Mouse (Mus musculus): ENCODE results near the gene Dnajb14. TPM values are rescaled to one million over a fixed set of nuclear protein-coding genes. Genes with fewer than 3 reads are reported as not detected.

Gene Dnajb14
- polyA plus RNA-seq, 1 experiment from 2014 or later: 9.3 TPM

DNA sequence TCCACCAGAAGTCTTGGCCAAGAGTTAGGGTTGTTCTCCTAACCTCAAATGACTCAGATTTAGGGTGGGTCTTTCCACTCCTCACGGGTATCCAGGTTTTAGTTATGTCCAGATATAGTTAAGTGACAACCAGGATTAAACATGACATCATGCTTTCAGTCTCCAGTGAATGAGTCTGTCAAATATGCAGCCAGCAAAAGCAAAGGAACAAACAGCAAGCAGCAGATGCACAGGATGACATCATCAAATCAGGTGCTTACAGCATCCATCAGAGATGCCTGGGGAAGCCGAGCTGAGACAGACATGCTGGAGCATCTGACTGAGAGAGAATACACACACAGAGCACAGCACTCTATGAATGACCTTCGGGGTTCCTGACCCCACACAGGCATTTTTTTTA lies 12.1 kb upstream of the Dnajb14 start:
- no peak overlapping the region for H3K4me2 ChIP-seq (replicated peaks; ENCODE audit: low read depth, low read length)
- no peak for ATAC-seq (ENCODE audit: insufficient number of reproducible peaks, insufficient read depth, low FRiP score, low read depth)
- H3K4me3 ChIP-seq (ENCODE audit: low read depth, low read length): no peak overlapping the region
- H3K27ac ChIP-seq (ENCODE audit: low read length): no peak overlapping the region
- H3K9me3 ChIP-seq (ENCODE audit: control insufficient read depth, low read depth, low read length): no peaks in the 10 kb centered on the region
- no peaks in the 10 kb centered on the region for H3K36me3 ChIP-seq (ENCODE audit: control insufficient read depth, insufficient read depth, low read length)
- WGBS: 58% methylated on average over 3 of the region's 3 CpGs
- no peaks in the 10 kb centered on the region for H3K27me3 ChIP-seq (ENCODE audit: control insufficient read depth, insufficient read depth, low read length)
- H3K4me1 ChIP-seq (ENCODE audit: control insufficient read depth, insufficient read depth, low read length): no peaks in the 10 kb centered on the region
- H3K9ac ChIP-seq (replicated peaks; ENCODE audit: low read depth, low read length): no peak overlapping the region

DNA sequence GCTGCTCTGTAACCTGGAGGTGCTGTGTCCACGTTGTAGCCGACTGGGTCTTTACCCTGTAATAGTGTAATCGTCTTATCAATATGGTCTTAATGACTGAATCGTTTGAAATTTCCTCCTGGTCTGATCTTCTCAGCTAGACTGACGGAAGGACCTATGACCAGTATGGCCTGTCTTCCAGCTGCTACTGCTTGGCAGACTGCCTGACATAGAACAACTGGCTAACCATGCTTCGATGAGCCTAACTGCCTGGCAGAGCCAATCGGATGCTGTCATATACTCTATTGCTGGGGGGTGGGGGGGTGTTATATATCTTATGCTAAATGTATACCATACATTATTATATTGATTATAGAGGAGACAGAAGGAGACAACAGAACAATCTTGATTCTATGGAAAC lies 11.4 kb upstream of the Dnajb14 start:
- Histone ChIP-seq H3K4me2 (replicated peaks; ENCODE audit: low read depth, low read length) (no peak overlapping the region), H3K4me1 (ENCODE audit: control insufficient read depth, insufficient read depth, low read length) (no peaks in the 10 kb centered on the region), H3K27ac (ENCODE audit: low read length) (no peak overlapping the region), H3K27me3 (ENCODE audit: control insufficient read depth, insufficient read depth, low read length) (no peaks in the 10 kb centered on the region), H3K36me3 (ENCODE audit: control insufficient read depth, insufficient read depth, low read length) (no peaks in the 10 kb centered on the region), H3K9ac (replicated peaks; ENCODE audit: low read depth, low read length) (no peak overlapping the region), H3K4me3 (ENCODE audit: low read depth, low read length) (no peak overlapping the region), H3K9me3 (ENCODE audit: control insufficient read depth, low read depth, low read length) (no peaks in the 10 kb centered on the region)
- WGBS: 56% methylated on average over 7 of the region's 7 CpGs
- no peak for ATAC-seq (ENCODE audit: insufficient number of reproducible peaks, insufficient read depth, low FRiP score, low read depth)

DNA sequence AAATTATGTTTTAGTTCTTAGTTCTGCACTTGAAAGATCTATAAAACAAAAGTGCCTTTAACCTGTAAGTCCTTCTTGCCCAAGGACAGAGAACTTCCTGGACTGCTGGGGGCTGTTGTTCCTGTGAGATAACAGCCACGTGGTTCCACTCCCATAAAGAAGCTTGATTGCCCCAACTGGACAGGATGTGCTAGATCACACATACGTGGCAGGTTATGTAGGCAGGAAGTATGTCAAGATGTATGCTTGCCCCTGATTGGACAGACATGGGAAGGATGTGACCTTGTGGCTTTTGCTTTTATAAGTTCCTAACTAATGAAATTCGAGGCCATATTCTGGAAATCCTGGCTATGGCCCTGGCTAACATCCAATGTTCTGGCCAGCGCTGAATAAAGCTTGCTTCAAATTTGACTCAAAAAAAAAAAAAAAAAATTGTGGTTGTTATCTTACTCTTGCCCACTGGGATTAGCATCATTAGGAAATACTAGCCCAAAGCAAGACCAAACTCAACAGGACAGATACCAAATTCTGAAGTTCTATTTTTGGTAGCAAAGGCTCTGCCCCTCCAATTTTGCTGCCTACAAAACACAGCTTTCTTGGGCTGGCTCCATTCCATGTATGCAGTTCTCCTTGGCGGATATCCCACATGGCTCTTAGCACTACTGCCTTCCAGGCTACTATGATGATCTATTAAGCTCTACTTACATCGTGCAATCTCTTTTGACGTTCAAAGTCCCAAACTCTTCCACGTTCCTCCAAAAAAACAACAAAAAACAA lies 6.9 kb upstream of the Dnajb14 start:
- no peaks in the 10 kb centered on the region for H3K4me1 ChIP-seq (ENCODE audit: control insufficient read depth, insufficient read depth, low read length)
- H3K9ac ChIP-seq (replicated peaks; ENCODE audit: low read depth, low read length): no peak overlapping the region
- H3K36me3 ChIP-seq (ENCODE audit: control insufficient read depth, insufficient read depth, low read length): no peaks in the 10 kb centered on the region
- no peak overlapping the region for H3K27ac ChIP-seq (ENCODE audit: low read length)
- H3K27me3 ChIP-seq (ENCODE audit: control insufficient read depth, insufficient read depth, low read length): no peaks in the 10 kb centered on the region
- H3K4me2 ChIP-seq (replicated peaks; ENCODE audit: low read depth, low read length): no peak overlapping the region
- 55% methylated on average over 8 of the region's 8 CpGs for WGBS
- ATAC-seq (ENCODE audit: insufficient number of reproducible peaks, insufficient read depth, low FRiP score, low read depth): no peak
- no peaks in the 10 kb centered on the region for H3K9me3 ChIP-seq (ENCODE audit: control insufficient read depth, low read depth, low read length)
- H3K4me3 ChIP-seq (ENCODE audit: low read depth, low read length): no peak overlapping the region

DNA sequence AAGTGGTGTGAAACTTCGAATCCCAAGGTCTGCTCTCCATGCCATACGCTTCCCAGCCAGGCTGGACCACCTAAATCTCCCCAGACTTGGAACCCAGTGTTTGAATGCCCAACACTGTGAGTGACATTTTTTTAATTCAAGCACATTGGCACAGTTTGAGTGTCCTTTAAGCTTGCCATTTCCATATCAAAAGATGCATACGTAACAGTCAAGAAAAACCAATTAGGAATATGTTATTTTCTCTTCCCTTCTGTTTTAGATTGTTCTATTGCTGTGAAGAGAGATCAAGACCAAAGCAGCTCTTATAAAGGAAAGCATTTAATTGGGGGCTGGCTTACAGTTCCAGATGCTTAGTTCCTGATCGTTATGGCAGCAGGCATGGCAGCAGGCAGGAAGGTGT lies 6.0 kb upstream of the Dnajb14 start:
- H3K4me2 ChIP-seq (replicated peaks; ENCODE audit: low read depth, low read length): no peak overlapping the region
- no peak for ATAC-seq (ENCODE audit: insufficient number of reproducible peaks, insufficient read depth, low FRiP score, low read depth)
- no peaks in the 10 kb centered on the region for H3K27me3 ChIP-seq (ENCODE audit: control insufficient read depth, insufficient read depth, low read length)
- 90% methylated on average over 4 of the region's 4 CpGs for WGBS
- no peaks in the 10 kb centered on the region for H3K9me3 ChIP-seq (ENCODE audit: control insufficient read depth, low read depth, low read length)
- no peak overlapping the region for H3K9ac ChIP-seq (replicated peaks; ENCODE audit: low read depth, low read length)
- no peaks in the 10 kb centered on the region for H3K36me3 ChIP-seq (ENCODE audit: control insufficient read depth, insufficient read depth, low read length)
- no peak overlapping the region for H3K27ac ChIP-seq (ENCODE audit: low read length)
- H3K4me3 ChIP-seq (ENCODE audit: low read depth, low read length): no peak overlapping the region
- no peaks in the 10 kb centered on the region for H3K4me1 ChIP-seq (ENCODE audit: control insufficient read depth, insufficient read depth, low read length)

DNA sequence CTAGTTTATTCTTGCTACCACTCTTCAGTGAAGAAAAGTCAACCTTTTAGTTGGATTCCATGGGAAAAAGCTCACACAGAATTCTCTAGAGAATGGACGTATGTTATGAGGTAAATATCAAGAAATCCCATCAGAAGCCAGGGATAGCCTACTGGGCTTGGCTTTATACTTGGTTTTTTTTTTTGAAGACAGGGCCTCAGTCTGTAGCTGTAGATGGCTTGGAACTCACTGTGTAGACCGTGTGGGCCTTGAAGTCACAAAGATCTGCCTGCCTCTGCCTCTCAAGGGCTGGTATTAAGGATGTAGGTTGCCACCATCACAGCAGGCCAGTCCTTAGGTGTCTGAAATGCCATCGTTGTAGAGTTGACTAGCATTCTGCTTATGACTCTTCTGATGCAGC lies 4.9 kb upstream of the Dnajb14 start:
- ATAC-seq (ENCODE audit: insufficient number of reproducible peaks, insufficient read depth, low FRiP score, low read depth): no peak
- Histone ChIP-seq H3K4me1 (ENCODE audit: control insufficient read depth, insufficient read depth, low read length) (peaks cover 5% of the 10 kb centered on the region; the same call in 1 of the 2 replicates), H3K9me3 (ENCODE audit: control insufficient read depth, low read depth, low read length) (no peaks in the 10 kb centered on the region), H3K4me3 (ENCODE audit: low read depth, low read length) (no peak overlapping the region), H3K36me3 (ENCODE audit: control insufficient read depth, insufficient read depth, low read length) (no peaks in the 10 kb centered on the region), H3K27ac (ENCODE audit: low read length) (no peak overlapping the region), H3K27me3 (ENCODE audit: control insufficient read depth, insufficient read depth, low read length) (no peaks in the 10 kb centered on the region), H3K9ac (replicated peaks; ENCODE audit: low read depth, low read length) (no peak overlapping the region), H3K4me2 (replicated peaks; ENCODE audit: low read depth, low read length) (no peak overlapping the region)
- WGBS: 92% methylated on average over 3 of the region's 3 CpGs

DNA sequence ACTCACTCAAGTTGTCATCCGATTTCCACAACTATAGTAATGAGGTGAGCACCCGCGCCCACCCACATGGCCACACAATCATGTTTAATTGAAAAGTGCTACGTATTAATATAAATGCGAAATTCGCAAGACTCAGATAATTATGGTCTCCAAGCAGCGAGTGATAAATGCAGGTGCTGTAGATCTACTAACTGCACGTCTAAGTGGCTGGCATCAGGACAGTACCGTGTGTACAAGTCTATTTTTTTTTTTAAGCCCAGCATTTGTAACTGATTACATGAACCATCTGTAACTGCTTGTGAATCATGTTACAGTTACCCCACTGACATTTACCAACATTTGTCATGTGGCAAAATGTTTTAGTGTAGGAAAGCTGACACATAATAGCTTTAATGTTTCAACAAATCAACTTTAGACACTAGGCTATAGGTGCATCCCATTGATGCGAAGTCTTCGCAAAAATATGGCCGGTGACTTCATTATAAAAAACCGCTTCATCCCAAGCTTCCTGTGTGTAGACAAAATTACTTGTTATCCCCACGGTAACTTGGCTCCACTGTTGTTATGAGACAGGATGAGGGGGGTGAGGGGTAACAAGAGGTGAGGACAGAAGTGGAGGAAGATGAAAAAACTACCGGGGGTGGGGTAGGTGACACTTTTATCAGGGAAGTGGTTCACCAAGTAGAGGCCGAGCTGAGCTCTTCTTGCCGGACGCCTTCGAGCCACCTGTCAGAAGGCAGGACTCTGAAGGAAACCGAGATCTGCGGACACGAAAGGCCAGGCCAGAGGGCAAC lies 3.9 kb upstream of the Dnajb14 start:
- Histone ChIP-seq H3K36me3 (ENCODE audit: control insufficient read depth, insufficient read depth, low read length) (no peaks in the 10 kb centered on the region), H3K27ac (ENCODE audit: low read length) (peak overlapping the region; percentile 83), H3K9me3 (ENCODE audit: control insufficient read depth, low read depth, low read length) (no peaks in the 10 kb centered on the region), H3K4me3 (ENCODE audit: low read depth, low read length) (peak overlapping the region; percentile 75), H3K27me3 (ENCODE audit: control insufficient read depth, insufficient read depth, low read length) (no peaks in the 10 kb centered on the region), H3K9ac (replicated peaks; ENCODE audit: low read depth, low read length) (peak overlapping the region; percentile 41), H3K4me1 (ENCODE audit: control insufficient read depth, insufficient read depth, low read length) (peaks cover 5% of the 10 kb centered on the region; the same call in 1 of the 2 replicates), H3K4me2 (replicated peaks; ENCODE audit: low read depth, low read length) (peak overlapping the region; percentile 54)
- WGBS: 32% methylated on average over 22 of the region's 22 CpGs
- no peak for ATAC-seq (ENCODE audit: insufficient number of reproducible peaks, insufficient read depth, low FRiP score, low read depth)

DNA sequence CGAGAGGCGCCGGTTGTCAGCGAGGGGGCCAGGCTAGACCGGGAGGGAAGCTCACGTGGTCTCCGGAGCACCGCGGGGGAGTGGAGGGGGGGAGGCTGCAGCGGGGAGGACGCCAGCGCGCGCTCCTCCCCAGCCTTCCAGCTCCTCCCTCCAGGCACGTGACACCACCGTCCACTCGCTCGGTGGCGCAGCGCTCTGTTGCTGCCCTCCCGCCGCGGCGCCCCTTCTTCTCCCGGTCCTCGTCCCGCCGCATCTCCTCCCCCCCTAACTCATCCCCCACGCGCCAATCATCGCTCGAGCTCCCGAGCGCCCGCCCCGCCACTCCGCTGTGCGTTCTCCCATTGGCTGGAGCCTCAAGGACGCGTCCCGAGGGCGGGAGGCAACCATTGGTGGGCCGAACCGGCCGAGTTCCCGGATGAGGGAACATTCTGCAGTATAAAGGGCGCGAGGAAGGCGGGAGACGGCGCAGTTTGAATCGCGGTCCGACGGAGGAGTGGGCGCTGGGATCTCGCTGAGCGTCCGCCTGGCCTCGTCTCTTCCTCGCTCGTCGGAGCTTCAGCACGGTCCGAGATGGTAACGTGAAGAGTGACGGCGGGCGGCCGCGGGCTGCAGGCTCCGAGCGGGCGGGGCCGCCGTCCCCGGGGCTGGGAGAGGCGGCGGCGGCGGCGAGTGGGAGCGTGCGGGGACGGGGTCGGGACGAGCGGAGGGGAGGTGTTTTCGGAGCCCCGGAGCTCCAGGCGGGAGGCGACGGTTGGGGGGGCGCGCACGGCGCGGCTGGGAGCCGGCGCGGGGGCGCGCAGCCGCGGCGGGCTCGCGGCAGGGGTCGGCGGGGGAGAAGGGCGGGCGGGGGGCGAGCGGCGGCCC lies 3.1 kb upstream of the Dnajb14 start, which contains the start of gene H2afz:
H2afz (plus strand) TSS at position 364 of the 864 bp plus-strand sequence.
- Histone ChIP-seq H3K27ac (ENCODE audit: low read length) (peak within 1 kb of the TSS; percentile 99), H3K36me3 (ENCODE audit: control insufficient read depth, insufficient read depth, low read length) (no peaks in the 10 kb centered on the region), H3K4me2 (replicated peaks; ENCODE audit: low read depth, low read length) (peak within 1 kb of the TSS; percentile 54), H3K9ac (replicated peaks; ENCODE audit: low read depth, low read length) (peak within 1 kb of the TSS; percentile 95), H3K4me1 (ENCODE audit: control insufficient read depth, insufficient read depth, low read length) (peaks cover 10% of the 10 kb centered on the region), H3K4me3 (ENCODE audit: low read depth, low read length) (peak within 1 kb of the TSS; percentile 75), H3K27me3 (ENCODE audit: control insufficient read depth, insufficient read depth, low read length) (no peaks in the 10 kb centered on the region), H3K9me3 (ENCODE audit: control insufficient read depth, low read depth, low read length) (no peaks in the 10 kb centered on the region)
- ATAC-seq (ENCODE audit: insufficient number of reproducible peaks, insufficient read depth, low FRiP score, low read depth): peak; percentile 93
- under 1% methylated on average over 75 of the region's 115 CpGs for WGBS
